Mouse (Mus musculus): ENCODE measurements at regions not wholly inside any gene's neighbourhood (a gene's known extent, or its start where the extent isn't known, plus 50 kb on each side); places are given as distances from the start of the nearest gene placed in this dataset.
A peak's percentile ranks its signal among the peaks of the same experiment; 100 is the strongest.

GRCm38 (mm10) chr2:128432741-128433140 lies 158.3 kb upstream of the Spdye4c start:
- DNase-seq (ENCODE audit: low spot score): no peak

DNA sequence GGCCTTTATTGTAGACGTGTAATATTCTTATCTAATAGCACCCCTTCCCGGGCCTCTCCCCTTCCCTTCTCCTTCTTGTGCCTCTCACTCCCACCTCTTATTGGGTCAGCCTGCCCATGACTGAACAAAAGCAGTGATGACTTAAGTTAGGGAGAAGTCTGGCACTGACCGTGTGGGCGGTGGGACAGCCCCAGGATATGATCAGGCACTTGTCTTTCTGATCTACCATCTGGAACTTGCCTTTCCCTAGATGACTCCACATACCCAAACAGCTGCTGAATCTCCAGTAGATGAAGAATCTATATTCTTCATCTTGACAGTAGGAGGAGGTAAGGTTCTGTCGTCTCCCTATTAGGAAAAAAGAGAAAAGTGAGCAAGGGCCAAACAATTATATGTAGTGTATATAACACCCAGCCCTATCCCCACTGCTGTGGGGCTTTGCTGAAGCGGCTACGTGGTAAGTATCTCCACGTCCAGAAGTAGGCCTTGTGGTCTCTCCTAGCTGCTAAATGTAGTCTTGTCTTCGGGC lies 157.4 kb upstream of the Spdye4c start:
- DNase-seq (ENCODE audit: low spot score): no peak

DNA sequence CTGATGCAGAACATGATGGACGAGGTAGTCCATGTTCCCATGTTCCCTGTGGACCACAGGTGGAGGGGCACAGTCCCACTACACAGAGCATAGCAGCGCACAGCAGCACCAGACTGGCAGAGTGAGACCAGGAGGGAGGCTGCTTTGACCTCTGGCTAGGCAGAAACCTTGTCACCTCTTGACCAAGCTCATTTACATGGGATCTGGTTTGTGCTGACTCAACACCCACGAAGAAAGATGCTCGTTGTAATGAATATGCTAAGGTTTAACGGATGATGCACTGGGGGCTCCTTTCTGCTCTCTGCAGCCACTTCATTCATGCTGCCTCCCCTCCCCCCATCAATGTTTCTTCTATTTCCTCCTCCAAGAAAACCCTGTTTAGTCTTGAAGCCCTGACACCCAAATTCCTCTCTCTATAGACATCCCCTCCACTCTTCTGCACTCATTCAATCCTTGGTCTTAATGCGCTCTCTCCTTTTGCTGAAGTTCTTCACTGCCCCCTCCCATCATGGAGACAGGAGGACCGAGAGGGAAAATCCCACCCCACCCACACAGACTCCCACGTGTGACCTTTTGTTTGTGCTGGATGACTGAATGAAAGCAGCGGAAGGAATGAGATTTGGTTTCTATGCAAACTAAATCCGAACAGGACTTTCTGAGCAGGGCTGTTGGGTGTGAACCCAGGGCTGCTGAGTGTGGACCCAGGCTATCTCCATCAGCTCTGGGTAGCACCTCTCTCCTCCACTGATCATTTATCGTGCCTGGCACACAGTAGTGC lies 156.6 kb upstream of the Spdye4c start:
- DNase-seq (ENCODE audit: low spot score): no peak

GRCm38 (mm10) chr2:128436378-128436777 lies 154.6 kb upstream of the Spdye4c start:
- no peak for DNase-seq (ENCODE audit: low spot score)

- no peak for DNase-seq (ENCODE audit: low spot score)
These were observed 153.3 kb upstream of the Spdye4c start for GRCm38 (mm10) chr2:128437698-128438097.

DNA sequence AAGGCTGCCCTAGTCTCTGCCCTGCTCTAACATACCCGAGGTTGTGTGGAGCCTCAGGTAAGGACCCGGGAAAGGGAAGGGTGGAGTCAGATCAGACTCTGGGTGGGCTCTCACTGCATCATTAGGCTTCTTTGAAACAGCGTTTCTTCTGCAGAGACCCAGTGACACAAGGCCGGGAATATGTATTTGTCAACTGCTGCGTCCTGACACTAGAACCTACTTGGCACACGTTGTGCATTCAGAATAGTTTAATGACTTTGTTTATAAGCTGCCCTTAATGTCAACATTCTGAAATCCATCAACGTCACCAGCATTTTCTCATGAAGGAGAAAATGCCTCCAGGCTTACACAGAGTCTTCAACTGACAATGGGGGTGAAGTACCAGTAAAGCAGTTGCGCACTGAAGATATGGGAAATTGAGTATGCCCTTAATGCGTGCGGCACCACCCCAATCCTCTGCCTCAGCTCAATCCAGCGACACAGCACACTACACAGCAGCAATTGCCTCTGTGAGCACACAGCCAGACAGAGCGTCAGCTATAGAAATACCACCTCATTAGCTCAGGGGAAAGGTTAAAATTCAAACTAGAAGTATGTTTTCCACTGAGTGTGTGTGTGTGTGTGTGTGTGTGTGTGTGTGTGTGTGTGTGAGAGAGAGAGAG lies 152.7 kb upstream of the Spdye4c start:
- DNase-seq (ENCODE audit: low spot score): no peak

DNA sequence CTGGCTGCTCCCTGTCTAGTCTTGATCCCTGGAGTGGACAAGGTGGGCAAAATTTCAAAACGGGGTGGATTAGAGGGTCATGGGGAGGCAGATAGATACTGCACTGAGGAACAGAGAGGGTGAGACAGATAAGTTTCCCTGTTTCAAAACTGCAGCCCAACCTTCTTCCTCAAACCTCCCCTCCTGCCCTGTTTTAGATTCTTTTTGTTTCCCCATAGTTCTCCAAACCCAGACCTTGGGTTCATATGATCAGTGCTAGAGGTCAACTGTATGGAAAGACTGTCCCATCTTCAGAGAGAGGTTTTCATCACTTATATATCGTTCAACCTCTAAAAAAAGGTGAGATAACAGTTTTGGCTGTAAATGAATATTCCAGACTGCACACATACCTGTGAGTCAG lies 152.1 kb upstream of the Spdye4c start:
- DNase-seq (ENCODE audit: low spot score): no peak

GRCm38 (mm10) chr2:128444599-128445011 lies 146.4 kb upstream of the Spdye4c start:
- no peak for DNase-seq (ENCODE audit: low spot score)

- no peak for DNase-seq (ENCODE audit: low spot score)
These were observed 145.6 kb upstream of the Spdye4c start for GRCm38 (mm10) chr2:128445443-128445842.

DNA sequence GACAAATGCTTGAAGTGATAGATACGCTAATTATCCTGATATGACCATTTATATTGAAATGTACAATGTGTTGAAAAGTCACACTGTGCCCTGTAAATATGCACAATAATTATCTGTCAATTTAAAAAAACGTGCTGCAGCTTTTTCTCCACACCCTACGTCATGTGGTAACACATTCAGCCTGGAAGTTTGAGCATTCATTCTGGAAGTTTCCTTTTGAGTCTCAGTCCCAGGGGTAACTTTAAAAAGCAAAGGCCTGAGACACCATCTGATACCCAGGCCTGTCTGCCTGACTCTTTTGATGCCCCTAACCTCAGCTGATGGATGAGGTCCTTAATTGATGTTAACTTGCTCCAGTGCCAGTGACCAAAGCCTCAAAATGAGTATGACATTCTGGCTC lies 141.7 kb upstream of the Spdye4c start:
- no peak for DNase-seq (ENCODE audit: low spot score)

DNA sequence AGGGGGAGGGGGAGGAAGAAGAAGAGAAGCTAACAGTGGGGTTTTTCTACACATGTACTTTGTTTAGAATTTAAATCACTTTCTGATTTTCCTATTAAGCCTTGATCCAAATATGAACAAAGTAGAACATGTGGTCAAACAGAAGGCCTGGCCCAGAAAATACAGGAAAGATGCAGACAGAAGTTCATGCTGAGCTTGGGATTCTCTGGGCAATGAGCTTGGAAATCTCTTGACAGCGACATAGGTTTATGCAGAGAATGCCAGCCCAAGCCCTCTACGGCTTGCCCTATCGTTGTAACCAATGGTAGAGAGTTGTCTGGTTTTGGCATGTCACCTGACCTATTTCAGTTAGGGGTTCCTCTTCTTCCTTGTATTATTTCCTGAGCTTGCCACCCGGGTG lies 141.0 kb upstream of the Spdye4c start:
- no peak for DNase-seq (ENCODE audit: low spot score)

DNA sequence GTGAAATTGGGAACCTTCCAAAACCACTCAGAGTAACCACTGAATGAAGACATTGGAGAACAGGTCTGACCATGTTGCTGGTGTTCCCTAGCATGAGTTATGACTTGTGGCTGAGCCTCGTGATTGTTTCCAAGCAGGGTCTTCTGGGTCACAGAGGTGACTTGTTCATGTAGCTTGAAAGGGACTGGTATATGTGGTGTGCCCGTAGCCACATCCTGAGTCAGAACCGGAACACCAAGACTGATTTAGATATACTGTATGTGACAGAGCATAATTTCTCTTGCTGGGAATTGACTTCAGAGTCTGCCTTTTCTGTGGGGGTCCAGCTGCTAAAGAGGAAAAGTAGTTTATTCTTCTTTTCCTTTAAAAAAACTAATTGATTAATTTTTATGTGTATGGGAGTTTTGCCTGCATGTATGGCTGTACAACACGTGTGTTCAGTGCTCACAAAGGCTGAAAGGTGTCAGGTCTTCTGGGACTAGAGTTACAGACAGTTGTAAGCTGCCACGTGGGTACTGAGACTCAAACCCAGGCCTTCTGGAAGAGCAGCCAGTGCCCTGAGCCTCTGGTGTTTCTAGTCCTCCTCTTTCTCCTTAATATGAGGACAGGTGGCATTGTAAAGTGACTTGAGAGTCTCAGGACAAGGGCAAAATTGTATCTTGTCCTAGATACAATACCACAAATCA lies 139.3 kb upstream of the Spdye4c start:
- no peak for DNase-seq (ENCODE audit: low spot score)

- DNase-seq (ENCODE audit: low spot score): no peak
These were observed 138.4 kb upstream of the Spdye4c start for GRCm38 (mm10) chr2:128452582-128452981.

DNA sequence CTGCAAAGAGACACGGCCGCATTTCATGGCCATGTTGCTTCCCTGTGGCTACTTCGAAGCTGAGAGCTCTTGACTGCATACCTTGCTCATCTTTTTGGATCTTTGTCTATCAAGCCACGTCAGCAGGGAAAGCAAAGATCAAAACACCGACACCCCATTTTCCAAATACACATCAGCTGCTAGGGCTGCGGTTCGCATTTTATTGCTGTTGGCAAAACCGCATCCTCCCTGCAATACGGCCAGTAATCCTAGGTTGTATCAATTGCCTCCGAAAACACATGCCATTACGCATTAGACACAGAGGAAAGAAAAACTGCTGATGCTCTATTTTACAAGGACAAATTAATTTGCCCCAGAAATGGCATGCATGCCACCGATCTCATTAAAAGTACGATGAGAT lies 136.5 kb upstream of the Spdye4c start:
- DNase-seq (ENCODE audit: low spot score): no peak

GRCm38 (mm10) chr2:128457591-128458209 lies 133.3 kb upstream of the Spdye4c start:
- no peak for DNase-seq (ENCODE audit: low spot score)

DNA sequence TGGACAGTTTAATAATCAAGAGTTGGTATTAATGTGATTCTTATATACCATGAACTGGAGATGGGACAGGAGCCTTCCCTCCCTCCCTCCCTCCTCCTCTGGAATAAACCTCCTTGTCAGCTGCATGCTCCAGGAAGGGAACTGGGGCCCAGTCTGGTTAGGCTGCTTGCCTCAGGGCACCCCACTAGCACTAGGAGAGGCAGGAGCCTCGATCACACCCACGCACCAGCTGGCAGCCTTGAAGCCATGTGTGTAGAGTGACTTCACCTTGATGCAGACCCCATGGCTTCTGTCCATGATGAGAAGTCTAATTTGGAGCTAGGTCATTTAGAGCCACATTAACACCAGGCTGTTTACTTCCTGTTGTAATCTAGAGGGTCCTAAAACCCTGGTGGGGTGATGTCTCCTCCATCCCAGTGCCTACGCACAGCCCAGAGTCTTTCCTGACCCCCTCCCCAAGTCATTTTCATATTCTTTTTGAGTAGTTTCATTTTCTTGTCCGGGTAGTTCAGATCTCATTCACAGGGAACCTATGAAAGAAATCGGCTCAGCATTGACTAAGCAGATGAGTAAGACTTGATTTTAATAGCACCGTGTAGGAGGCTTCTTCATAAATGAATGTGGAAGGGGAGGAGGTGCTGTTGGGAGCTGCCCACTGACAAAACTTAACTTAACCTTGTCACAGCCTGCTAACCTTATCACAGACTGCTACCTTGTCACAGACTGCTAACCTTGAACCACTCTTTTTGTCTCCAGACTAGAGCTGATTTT lies 125.6 kb upstream of the Spdye4c start:
- DNase-seq (ENCODE audit: low spot score): no peak

DNA sequence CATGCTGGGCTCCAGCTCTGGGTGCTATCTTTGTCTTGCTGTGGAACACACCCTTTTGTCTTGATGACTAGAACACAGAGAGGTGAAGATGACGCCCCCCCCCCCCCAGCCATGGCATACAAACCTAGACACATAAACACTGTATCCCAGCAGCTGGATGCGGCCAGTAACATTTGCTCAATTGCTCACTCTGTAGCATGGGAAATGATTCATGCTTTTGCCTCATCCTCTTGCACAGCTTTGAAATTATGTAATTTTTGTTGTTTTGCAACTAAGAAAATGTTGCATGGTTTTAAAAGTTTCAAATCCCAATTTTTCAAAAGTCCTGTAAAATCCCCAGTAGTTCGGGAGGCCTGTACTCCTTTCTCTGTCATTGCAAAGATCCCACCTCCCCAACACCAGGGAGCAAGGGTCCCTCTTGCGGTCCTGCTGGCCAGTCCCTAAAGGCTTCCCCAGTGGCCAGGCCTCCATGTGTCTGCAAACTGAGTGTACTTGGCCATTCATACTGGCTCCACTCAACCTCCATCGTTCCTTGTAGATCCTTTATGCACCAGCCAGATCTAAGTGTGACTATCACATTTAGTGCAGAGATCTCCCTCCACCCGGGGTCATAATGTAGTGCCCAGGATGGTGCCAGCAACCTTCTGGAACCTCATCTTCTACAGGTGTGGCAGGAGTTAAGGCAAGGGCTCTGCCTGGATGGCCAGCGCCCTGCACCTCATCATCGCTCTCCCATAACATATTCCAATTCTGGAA lies 123.3 kb upstream of the Spdye4c start:
- DNase-seq (ENCODE audit: low spot score): peak; percentile 39

DNA sequence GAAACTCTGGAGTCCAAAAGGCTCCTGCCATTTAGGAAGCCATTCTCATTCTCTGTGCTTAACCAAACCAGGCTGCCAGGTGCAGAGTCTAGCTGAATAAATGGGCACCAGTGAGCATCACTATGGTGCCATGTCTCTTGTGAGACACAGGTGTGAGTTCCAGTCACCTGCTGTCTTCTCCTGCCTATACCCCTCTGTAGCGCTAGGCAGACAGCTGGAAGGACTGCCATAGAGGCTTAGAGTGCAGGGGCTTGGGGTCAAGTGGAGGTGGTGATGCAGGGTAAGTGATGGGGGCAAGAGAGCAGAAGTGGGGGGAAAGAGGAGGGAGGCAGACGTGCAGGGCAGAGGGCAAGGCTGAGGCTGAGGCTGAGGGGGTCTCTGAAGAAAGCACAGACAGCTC lies 122.7 kb upstream of the Spdye4c start:
- DNase-seq (ENCODE audit: low spot score): no peak

DNA sequence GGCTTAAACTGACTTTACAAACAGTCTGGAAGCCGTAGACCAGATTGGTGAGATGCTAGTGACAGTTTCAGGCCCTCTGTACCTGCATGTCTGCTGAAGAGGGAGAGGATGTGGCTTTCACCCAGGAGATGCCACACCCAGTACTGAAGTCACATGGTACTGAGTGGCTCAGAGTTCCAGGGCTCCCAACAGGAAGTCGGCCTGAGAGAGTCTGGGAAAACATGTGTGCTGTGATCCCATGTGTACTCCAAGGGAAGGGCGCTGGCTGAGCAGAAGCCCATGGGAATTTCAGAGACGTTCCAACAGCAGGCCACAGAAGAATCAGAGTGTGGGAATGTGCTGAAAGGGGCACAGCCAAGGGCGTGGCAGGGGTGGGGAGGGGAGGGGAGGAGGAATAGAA lies 120.7 kb upstream of the Spdye4c start:
- DNase-seq (ENCODE audit: low spot score): peak; percentile 36

DNA sequence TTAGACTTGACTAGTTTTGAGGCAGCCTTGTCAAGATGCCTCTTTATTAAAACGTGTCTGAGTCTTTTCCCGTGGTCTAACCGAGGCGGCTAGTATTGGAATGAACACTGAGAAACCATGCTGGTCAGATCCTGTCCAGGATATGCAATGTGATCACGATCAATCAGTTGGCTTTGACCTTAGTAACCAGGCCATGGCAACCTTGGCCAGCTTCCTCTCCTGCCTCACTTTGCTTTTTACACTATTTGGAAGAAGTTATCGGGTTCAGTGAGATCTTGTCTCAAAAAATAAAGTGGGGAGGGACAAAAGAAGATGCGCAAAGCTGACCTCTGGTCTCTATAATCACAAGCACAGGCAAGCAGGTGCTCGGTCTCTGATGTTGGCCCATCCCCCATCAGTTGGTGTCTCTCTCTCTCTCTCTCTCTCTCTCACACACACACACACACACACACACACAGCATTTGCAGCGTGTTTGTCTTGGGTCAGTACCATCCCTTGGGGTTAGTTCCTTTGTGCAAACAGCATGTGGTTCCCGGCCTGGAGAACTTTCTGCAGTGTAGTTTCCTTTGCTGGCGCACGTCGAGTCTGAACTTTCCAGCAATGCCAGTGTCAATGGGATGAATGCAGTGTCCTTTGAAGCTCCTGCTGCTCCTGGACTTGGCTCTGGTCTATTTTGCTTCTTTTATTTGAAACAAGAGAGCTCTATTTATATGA lies 117.6 kb upstream of the Spdye4c start:
- DNase-seq (ENCODE audit: low spot score): no peak
